In the genomic region with DNA sequence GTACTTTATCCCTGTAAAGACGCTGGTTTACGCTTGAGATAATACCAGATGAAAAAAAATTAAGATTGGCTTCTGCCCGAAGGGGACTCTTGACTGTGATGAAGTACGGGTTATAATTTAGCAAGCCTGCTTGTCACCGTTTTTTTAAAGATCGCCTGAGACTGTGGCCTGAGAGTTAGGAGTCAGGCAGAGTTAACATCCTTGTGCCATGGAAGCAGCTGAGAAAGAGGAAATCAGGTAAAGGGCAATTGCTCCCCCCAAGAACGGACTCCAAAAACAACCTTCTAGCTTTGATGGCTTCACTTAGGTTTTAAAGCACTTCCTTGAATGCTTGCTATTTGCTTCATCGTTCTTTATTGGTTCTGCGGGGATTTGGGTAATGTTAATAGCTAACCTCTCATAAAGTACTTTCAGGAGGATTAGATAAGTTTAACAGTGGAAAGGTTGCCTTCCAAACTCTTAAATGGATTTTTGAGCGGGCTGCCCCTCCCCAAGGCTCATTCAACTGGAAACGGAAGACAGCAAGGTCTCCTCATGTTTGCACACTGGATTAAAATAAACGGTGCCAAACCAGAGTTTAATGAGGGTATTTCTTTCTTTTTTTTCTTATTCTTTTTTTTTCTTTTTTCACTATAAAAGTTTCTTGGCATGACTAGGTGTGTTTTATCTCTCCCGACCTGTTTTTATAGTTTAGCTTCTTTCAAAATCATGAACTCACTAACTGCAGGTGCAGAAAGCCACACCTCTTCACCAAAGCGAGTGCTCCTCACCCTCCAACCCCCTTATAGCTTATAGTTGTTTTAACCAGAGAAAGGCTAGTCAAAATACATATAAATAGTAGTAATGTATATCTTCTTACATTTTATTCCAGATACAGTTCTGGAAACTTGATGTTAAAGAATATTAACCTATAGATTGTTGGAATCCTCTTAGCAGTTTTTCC, we compare ENCODE assay signal across 8 mouse cellular contexts. TPM values are rescaled to one million over a fixed set of nuclear protein-coding genes. Genes with fewer than 3 reads are reported as not detected.
DNase-seq lines count a peak whose midpoint lies in the region; ATAC-seq and TF ChIP-seq lines count a peak whose summit lies in the region.

No protein-coding gene starts in this region.

- no peak for TF ChIP-seq EP300 in lung, postnatal 0 days (IDR thresholded peaks at IDR 0.05)

- H3K9ac ChIP-seq in forebrain, embryonic 12.5 days: peak overlapping the region; percentile 85
- peak overlapping the region; percentile 41 for H3K9ac ChIP-seq in lung, postnatal 0 days (replicated peaks; ENCODE audit: low read depth)

- TF ChIP-seq POLR2A in spleen, adult 2 months (IDR thresholded peaks at IDR 0.05; ENCODE audit: low read depth, low read length): no peak
- no peak for TF ChIP-seq POLR2A in thymus, adult 2 months (IDR thresholded peaks at IDR 0.05; ENCODE audit: control insufficient read depth, extremely low read depth, insufficient read depth, low read length, poor library complexity)

- ATAC-seq in forebrain, embryonic 12.5 days (ENCODE audit: low FRiP score): no peak
- ATAC-seq in lung, postnatal 0 days: no peak
- no peak for ATAC-seq in frontal cortex, adult (ENCODE audit: low TSS enrichment)

- TF ChIP-seq CTCF in spleen, adult 2 months (IDR thresholded peaks at IDR 0.05; ENCODE audit: extremely low read depth, insufficient read depth, insufficient read length, insufficient replicate concordance): no peak
- TF ChIP-seq CTCF in lung, postnatal 0 days (IDR thresholded peaks at IDR 0.05): no peak
- no peak for TF ChIP-seq CTCF in thymus, adult 2 months (IDR thresholded peaks at IDR 0.05; ENCODE audit: borderline replicate concordance, control insufficient read depth, extremely low read depth, insufficient read depth, low read length, poor library complexity)

- H3K36me3 ChIP-seq in spleen, adult 2 months (ENCODE audit: control insufficient read depth, insufficient read depth, low read length): no peaks in the 10 kb centered on the region; the same call in 1 of the 2 replicates
- H3K36me3 ChIP-seq in forebrain, embryonic 12.5 days (replicated peaks): no peaks in the 10 kb centered on the region; the same call in 1 of the 2 replicates
- no peaks in the 10 kb centered on the region for H3K36me3 ChIP-seq in lung, postnatal 0 days (ENCODE audit: insufficient read depth, low read length)
- H3K36me3 ChIP-seq in thymus, adult 2 months (ENCODE audit: control insufficient read depth, insufficient read depth, low read length): peaks cover 4% of the 10 kb centered on the region; the same call in 1 of the 2 replicates

- peaks cover 2% of the 10 kb centered on the region; the same call in 1 of the 2 replicates for H3K4me1 ChIP-seq in spleen, adult 2 months (ENCODE audit: control insufficient read depth, insufficient read depth, insufficient read length)
- H3K4me1 ChIP-seq in forebrain, embryonic 12.5 days: peaks cover 19% of the 10 kb centered on the region
- H3K4me1 ChIP-seq in lung, postnatal 0 days (ENCODE audit: insufficient read depth, low read depth, low read length): peaks cover 4% of the 10 kb centered on the region; the same call in 1 of the 2 replicates
- H3K4me1 ChIP-seq in thymus, adult 2 months (replicated peaks; ENCODE audit: control insufficient read depth, insufficient read depth, low read length): peaks cover 3% of the 10 kb centered on the region

- H3K27ac ChIP-seq in spleen, adult 2 months (ENCODE audit: insufficient read depth, low read length): peak overlapping the region; percentile 96
- peak overlapping the region; percentile 93; the same call in 1 of the 2 replicates for H3K27ac ChIP-seq in forebrain, embryonic 12.5 days
- H3K27ac ChIP-seq in lung, postnatal 0 days (ENCODE audit: low read length): peak overlapping the region; percentile 94
- H3K27ac ChIP-seq in thymus, adult 2 months (ENCODE audit: control insufficient read depth, insufficient read depth, low read length): peak overlapping the region; percentile 93

- H3K4me2 ChIP-seq in forebrain, embryonic 12.5 days: peak overlapping the region; percentile 73
- peak overlapping the region; percentile 63 for H3K4me2 ChIP-seq in lung, postnatal 0 days (replicated peaks; ENCODE audit: low read depth, low read length)

- H3K4me3 ChIP-seq in spleen, adult 2 months (ENCODE audit: extremely low read depth, insufficient read depth, insufficient read length): peak overlapping the region; percentile 91
- peak overlapping the region; percentile 77 for H3K4me3 ChIP-seq in forebrain, embryonic 12.5 days (replicated peaks)
- peak overlapping the region; percentile 69 for H3K4me3 ChIP-seq in lung, postnatal 0 days (ENCODE audit: low read depth, low read length)
- H3K4me3 ChIP-seq in thymus, adult 2 months (ENCODE audit: control insufficient read depth, insufficient read depth, low read length): peak overlapping the region; percentile 33

- no peak for DNase-seq in spleen, adult 2 months (ENCODE audit: low read depth in 1 of 2, low spot score in 2 of 2)
- no peak for DNase-seq in spleen, adult 12 weeks (ENCODE audit: low spot score)
- peak; percentile 36 for DNase-seq in kidney, adult 11 months
- peak; percentile 17 for DNase-seq in lung, postnatal 0 days (ENCODE audit: low spot score)
- DNase-seq in thymus, adult 2 months: peak; percentile 27
- no peak for DNase-seq in layer of hippocampus, adult 8-10 months (ENCODE audit: low spot score in 2 of 2)

- WGBS in spleen, adult 2 months: 2% methylated on average over 14 of the region's 14 CpGs
- 38% methylated on average over 14 of the region's 14 CpGs for WGBS in forebrain, embryonic 12.5 days
- WGBS in lung, postnatal 0 days: 17% methylated on average over 14 of the region's 14 CpGs
- WGBS in thymus, adult 2 months: under 1% methylated on average over 14 of the region's 14 CpGs

- no peaks in the 10 kb centered on the region for H3K27me3 ChIP-seq in spleen, adult 2 months (ENCODE audit: control insufficient read depth, insufficient read depth, low read length)
- no peaks in the 10 kb centered on the region for H3K27me3 ChIP-seq in forebrain, embryonic 12.5 days
- no peaks in the 10 kb centered on the region for H3K27me3 ChIP-seq in lung, postnatal 0 days (replicated peaks; ENCODE audit: insufficient read depth, low read length)
- H3K27me3 ChIP-seq in thymus, adult 2 months (ENCODE audit: control insufficient read depth, insufficient read depth, low read length): no peaks in the 10 kb centered on the region

- no peaks in the 10 kb centered on the region; the same call in 1 of the 2 replicates for H3K9me3 ChIP-seq in forebrain, embryonic 12.5 days
- no peaks in the 10 kb centered on the region for H3K9me3 ChIP-seq in lung, postnatal 0 days (ENCODE audit: low read length)

RNA-seq across cellular contexts. Expression of a gene that starts 1.2 kb away (rescaled TPM):
- polyA plus RNA-seq in spleen, adult 2 months (2012; rRNA removed): 6.0 and 7.1 TPM in 2 replicates
- polyA plus RNA-seq in forebrain, embryonic 12.5 days (2016; fragmentation: Nextera tagmentation; extraction: Ambion mirVana): 6.4 and 10.2 TPM in 2 replicates
- polyA plus RNA-seq in lung, postnatal 0 days (2015; fragmentation: Nextera tagmentation; extraction: Ambion mirVana): 12.0 and 14.0 TPM in 2 replicates
- polyA plus RNA-seq in thymus, adult 2 months (2012; rRNA removed): 21.9 and 24.3 TPM in 2 replicates
- 10 to 100 TPM; 37.5 to 46.4 (median 40.1) TPM for total RNA-seq in layer of hippocampus, adult 8-10 months (2022)

RNA-seq across cellular contexts. Expression of a gene that starts 1.4 kb away (rescaled TPM):
- 9.6 and 12.8 TPM in 2 replicates for polyA plus RNA-seq in spleen, adult 2 months (2012; rRNA removed)
- polyA plus RNA-seq in forebrain, embryonic 12.5 days (2016; fragmentation: Nextera tagmentation; extraction: Ambion mirVana): 8.6 and 10.5 TPM in 2 replicates
- polyA plus RNA-seq in lung, postnatal 0 days (2015; fragmentation: Nextera tagmentation; extraction: Ambion mirVana): 10.9 and 11.5 TPM in 2 replicates
- polyA plus RNA-seq in thymus, adult 2 months (2012; rRNA removed): 15.9 and 17.4 TPM in 2 replicates
- total RNA-seq in layer of hippocampus, adult 8-10 months (2022): 10 to 100 TPM; 12.1 to 19.1 (median 15.2) TPM

RNA-seq across cellular contexts. Expression of a gene that starts 50.7 kb away (rescaled TPM):
- 2.0 and 3.1 TPM in 2 replicates for polyA plus RNA-seq in spleen, adult 2 months (2012; rRNA removed)
- 1.6 and 1.9 TPM in 2 replicates for polyA plus RNA-seq in forebrain, embryonic 12.5 days (2016; fragmentation: Nextera tagmentation; extraction: Ambion mirVana)
- polyA plus RNA-seq in lung, postnatal 0 days (2015; fragmentation: Nextera tagmentation; extraction: Ambion mirVana): 0.55 and 0.92 TPM in 2 replicates
- 56.2 and 69.8 TPM in 2 replicates for polyA plus RNA-seq in thymus, adult 2 months (2012; rRNA removed)
- total RNA-seq in layer of hippocampus, adult 8-10 months (2022): 10 to 100 TPM; 13.1 to 22.5 (median 17.3) TPM

RNA-seq across cellular contexts. Expression of a gene that starts 52.2 kb away (rescaled TPM):
- polyA plus RNA-seq in spleen, adult 2 months (2012; rRNA removed): 16.9 and 19.7 TPM in 2 replicates
- 39.6 and 43.0 TPM in 2 replicates for polyA plus RNA-seq in forebrain, embryonic 12.5 days (2016; fragmentation: Nextera tagmentation; extraction: Ambion mirVana)
- 15.2 and 15.5 TPM in 2 replicates for polyA plus RNA-seq in lung, postnatal 0 days (2015; fragmentation: Nextera tagmentation; extraction: Ambion mirVana)
- polyA plus RNA-seq in thymus, adult 2 months (2012; rRNA removed): 38.8 and 40.8 TPM in 2 replicates
- total RNA-seq in layer of hippocampus, adult 8-10 months (2022): 10 to 100 TPM; 63.9 to 80.8 (median 71.4) TPM

Comparison
In these comparisons a context has a peak if more than half of its experiments do, and no peak if none do; other contexts are left out.
1. DNase-seq: peak in kidney, adult 11 months (single experiment), lung, postnatal 0 days (single experiment) and thymus, adult 2 months (single experiment); none in spleen, adult 2 months (0 of 2), spleen, adult 12 weeks (single experiment) and layer of hippocampus, adult 8-10 months (0 of 2).
2. H3K4me3 ChIP-seq: peak in every context shown above with its lines; median percentile 91 in spleen, adult 2 months; 77 in forebrain, embryonic 12.5 days; 69 in lung, postnatal 0 days; 33 in thymus, adult 2 months.
3. RNA of a gene that starts 50.7 kb away (polyA plus RNA-seq): 56.2 to 69.8 TPM in thymus, adult 2 months; 2.0 to 3.1 TPM in spleen, adult 2 months, 1.6 to 1.9 TPM in forebrain, embryonic 12.5 days and 0.55 to 0.92 TPM in lung, postnatal 0 days; every median in the first group is over 10 times any median in the second.
4. Peak in every context shown above with its lines, with median percentiles within 50 percentile points of each other: H3K27ac ChIP-seq.